Mouse (Mus musculus): ENCODE measurements around the gene Ajap1. TPM values are rescaled to one million over a fixed set of nuclear protein-coding genes. Genes with fewer than 3 reads are reported as not detected.

Ajap1 gene
- polyA plus RNA-seq, 1 experiment from 2014 or later: 0.72 TPM

DNA sequence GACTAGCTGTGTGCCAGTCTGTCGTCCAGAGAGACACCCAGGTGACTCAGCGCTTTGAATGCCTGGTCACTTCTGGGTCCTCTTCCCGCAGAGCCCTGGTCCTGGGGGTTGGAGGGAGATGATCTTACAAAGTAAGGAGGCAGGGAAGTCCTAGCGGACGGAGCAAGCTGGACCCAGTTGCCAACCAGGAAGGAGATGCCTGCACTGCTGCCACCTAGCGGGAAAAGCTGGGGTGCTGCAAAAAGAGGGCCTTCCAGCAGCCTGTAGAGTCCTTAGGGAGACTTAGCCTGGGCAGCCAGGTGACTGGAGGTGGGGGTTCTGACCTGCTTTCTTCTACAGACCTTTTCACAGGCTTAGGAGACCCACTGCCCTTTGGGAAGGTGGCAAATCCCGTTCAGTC, 1.8 kb upstream of the Ajap1 start:
- Histone ChIP-seq H3K4me2 (replicated peaks) (0 out of 2 replicates have a peak overlapping the region, but pooled peaks have one; percentile 18), H3K9ac (no peak overlapping the region), H3K9me3 (replicated peaks) (no peaks in the 10 kb centered on the region), H3K4me1 (peaks cover 38% of the 10 kb centered on the region), H3K27me3 (peaks cover 53% of the 10 kb centered on the region), H3K36me3 (no peaks in the 10 kb centered on the region), H3K27ac (replicated peaks) (no peak overlapping the region), H3K4me3 (replicated peaks) (no peak overlapping the region; the same call in 1 of the 2 replicates)
- WGBS: 2% methylated on average over 7 of the region's 7 CpGs
- no peak for ATAC-seq (ENCODE audit: insufficient number of reproducible peaks, low FRiP score, low TSS enrichment, low read depth)

DNA sequence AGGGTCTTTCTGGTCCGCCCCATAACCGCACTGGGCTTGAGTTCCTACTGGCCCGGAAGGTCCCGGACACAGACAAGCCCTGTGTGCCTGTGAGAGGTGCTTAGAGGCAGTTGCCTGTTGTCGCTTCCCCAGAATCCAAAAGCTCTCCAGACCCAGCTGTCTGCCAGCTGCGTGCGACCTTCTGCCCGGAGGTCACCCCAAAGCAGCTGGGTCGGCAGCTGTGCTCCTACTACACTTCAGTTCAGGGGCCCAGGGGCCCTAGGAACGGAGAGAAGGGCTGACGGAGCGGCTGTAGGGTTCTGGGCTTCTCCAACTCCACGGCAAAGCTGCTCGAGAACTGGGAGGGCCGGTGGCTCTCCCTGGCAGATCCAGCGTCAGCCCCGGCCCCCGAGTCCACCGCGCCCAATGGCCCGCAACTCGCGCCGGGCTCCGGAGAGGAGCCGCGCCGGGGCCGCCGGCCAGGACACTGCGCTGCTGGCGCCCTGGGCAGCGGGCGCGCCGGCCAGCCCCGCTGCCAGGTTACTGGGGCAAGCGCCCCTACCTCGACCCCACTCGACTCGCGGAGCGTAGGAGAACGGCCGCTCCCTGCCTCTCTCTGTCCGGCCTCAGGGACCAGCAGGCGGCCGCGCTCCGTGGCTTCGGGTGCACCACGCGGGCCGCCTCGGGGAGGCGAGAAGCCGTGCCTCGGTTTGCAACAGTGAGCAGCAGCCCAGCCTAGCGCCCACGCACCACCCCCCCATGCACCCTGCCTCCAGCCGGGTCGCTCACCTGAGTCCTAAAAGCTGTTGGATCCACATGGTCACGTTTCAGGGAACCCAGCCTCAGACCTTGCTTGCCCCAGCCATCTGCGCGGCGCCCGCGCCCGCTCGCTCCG, 1.0 kb downstream of the Ajap1 start:
- ATAC-seq (ENCODE audit: insufficient number of reproducible peaks, low FRiP score, low TSS enrichment, low read depth): peak; percentile 15; the same call in 1 of the 2 replicates
- no peaks in the 10 kb centered on the region for H3K9me3 ChIP-seq (replicated peaks)
- WGBS: under 1% methylated on average over 71 of the region's 71 CpGs
- H3K4me3 ChIP-seq (replicated peaks): peak overlapping the region; percentile 45
- peak overlapping the region; percentile 90 for H3K4me2 ChIP-seq (replicated peaks)
- H3K36me3 ChIP-seq: no peaks in the 10 kb centered on the region
- no peak overlapping the region for H3K9ac ChIP-seq
- H3K27ac ChIP-seq (replicated peaks): no peak overlapping the region
- peaks cover 38% of the 10 kb centered on the region for H3K4me1 ChIP-seq
- H3K27me3 ChIP-seq: peaks cover 78% of the 10 kb centered on the region

DNA sequence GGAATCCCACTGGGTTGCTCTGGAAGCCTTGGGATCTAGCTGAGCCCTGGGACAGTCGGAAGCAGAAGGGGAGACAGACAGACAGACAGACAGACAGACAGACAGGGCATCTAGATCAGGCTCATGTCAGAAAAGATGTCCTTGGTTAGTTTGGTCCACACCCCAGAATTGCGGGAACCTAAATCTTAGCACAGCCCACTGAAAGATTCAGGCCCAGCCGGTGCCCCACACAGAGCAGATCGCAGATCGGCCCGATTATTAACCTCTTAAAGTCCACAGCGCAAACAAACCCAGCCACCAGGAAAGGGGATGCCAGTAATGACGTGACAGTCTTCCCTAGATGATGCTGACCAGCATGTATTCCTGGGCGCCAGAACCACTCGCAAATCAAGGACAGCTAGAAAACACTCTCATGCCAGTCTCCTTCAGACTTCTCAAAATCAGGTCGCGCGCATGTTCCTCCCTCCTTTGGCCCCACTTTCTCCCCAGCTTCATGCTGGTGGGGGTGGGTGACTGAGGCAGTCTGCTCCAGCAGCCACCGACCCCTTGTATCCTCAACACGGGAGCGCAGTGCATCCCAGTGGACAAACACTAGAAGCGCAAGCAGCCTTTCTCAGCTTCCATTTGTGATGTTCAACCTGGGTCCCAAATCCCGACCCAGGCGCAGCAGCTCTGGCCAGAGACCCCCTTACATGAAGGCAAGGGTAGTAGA, 1.9 kb downstream of the Ajap1 start:
- H3K9me3 ChIP-seq (replicated peaks): no peaks in the 10 kb centered on the region
- H3K4me3 ChIP-seq (replicated peaks): peak overlapping the region; percentile 45
- peaks cover 38% of the 10 kb centered on the region for H3K4me1 ChIP-seq
- H3K9ac ChIP-seq: no peak overlapping the region
- no peaks in the 10 kb centered on the region for H3K36me3 ChIP-seq
- no peak overlapping the region for H3K27ac ChIP-seq (replicated peaks)
- peaks cover 83% of the 10 kb centered on the region for H3K27me3 ChIP-seq
- 4% methylated on average over 19 of the region's 19 CpGs for WGBS
- H3K4me2 ChIP-seq (replicated peaks): peak overlapping the region; percentile 90
- no peak for ATAC-seq (ENCODE audit: insufficient number of reproducible peaks, low FRiP score, low TSS enrichment, low read depth)

DNA sequence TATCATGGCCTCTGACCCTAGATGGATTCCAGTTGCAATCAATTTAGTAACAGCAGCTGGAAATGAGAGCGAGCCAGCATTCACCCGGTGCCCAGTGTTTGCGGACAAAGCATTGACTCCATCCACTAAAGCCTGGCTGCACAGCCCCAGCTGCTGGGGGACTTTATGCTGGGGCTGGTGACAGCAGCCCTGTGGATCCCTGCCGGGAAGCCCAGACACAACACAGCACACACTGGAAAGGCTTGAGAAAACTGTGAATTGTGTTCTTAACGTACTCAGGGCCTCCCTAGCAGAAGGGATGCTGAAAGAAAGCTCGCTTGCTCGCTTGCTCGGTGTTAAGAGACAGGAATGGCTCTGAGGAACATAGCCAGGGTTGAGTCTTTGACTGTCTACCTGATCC, 3.5 kb downstream of the Ajap1 start:
- no peak overlapping the region for H3K9ac ChIP-seq
- no peak for ATAC-seq (ENCODE audit: insufficient number of reproducible peaks, low FRiP score, low TSS enrichment, low read depth)
- H3K27me3 ChIP-seq: peaks cover 81% of the 10 kb centered on the region
- WGBS: 20% methylated on average over 8 of the region's 8 CpGs
- H3K4me1 ChIP-seq: peaks cover 35% of the 10 kb centered on the region
- no peak overlapping the region for H3K27ac ChIP-seq (replicated peaks)
- H3K4me2 ChIP-seq (replicated peaks): no peak overlapping the region
- H3K36me3 ChIP-seq: no peaks in the 10 kb centered on the region
- H3K9me3 ChIP-seq (replicated peaks): no peaks in the 10 kb centered on the region
- no peak overlapping the region for H3K4me3 ChIP-seq (replicated peaks)

DNA sequence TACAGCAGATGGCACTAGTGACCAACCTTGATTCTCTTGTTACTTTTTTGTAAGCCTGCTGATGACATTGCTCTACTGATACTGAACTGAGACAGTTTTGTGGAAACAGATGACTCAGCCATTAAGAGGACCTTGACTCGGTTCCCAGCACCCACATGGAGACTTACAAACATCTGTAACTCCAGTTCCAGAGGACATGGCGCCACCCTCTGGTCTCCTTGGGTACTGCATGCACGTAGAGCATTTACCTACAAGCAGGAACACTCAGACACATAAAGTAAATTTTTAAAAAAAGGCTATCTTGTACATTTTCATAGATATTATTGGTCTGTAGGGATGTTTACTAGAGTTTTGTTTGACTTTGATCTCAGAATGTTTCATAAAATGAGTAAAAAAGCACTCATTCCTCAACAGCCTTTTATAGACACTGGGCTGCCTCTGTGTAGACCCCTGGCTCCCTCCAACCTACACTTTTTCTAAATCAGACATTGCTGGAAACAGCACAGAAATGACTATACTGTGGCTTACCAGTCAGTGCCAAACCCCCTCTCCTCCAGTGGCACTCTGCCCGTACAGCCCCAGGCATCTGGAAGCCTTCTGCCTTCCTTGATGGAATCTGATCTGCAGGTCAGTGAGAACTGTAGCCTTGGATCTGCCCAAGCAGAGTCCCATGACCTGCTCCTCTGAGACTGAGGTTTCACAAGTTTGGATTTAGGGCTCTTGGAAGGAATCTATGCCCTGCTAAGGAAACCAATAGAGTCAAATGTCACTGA, 8.9 kb downstream of the Ajap1 start:
- Histone ChIP-seq H3K9me3 (replicated peaks) (no peaks in the 10 kb centered on the region), H3K27me3 (peaks cover 26% of the 10 kb centered on the region), H3K4me1 (no peaks in the 10 kb centered on the region), H3K36me3 (no peaks in the 10 kb centered on the region), H3K4me3 (replicated peaks) (no peak overlapping the region), H3K27ac (replicated peaks) (no peak overlapping the region), H3K4me2 (replicated peaks) (no peak overlapping the region), H3K9ac (no peak overlapping the region)
- 68% methylated on average over 4 of the region's 4 CpGs for WGBS
- ATAC-seq (ENCODE audit: insufficient number of reproducible peaks, low FRiP score, low TSS enrichment, low read depth): no peak

DNA sequence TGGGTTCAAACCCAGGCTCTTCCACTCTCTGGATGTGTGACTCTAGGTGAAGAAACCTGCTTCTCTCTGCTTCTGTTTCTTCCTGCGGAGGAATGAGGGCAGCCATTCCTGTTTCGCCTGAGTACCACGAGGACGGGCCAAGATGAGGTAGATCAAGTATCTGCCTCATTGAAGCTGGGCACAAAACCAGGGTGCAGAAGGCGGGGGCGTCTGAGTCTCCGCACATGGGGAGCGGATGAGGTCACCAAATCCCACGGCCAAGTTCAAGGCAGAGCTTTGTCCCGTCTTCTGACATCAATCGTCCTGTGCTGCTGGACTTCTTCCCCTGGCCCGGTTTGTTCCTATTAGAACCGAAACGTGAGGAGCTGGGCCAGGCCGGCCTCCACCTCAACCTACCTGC, 12.9 kb downstream of the Ajap1 start:
- no peak for ATAC-seq (ENCODE audit: insufficient number of reproducible peaks, low FRiP score, low TSS enrichment, low read depth)

DNA sequence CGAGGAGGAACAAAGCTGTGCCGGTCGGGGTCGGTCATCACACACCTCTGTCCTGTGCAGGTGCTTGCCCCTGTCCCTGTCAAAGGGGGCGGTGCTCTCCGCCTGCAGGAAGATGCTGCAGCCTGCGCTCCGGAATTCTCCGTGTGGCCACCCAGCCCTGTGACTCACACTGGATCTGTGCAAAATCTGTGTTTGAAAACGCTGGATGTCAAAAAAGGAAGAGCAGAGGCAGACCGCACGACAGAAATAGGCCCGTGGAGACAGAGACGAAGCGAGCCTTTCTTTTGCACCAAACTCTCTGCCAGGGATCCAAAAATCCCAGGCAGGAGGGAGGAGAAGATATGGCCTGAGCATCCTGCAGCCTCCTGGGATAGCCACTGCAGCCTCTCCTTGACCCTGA, 22.7 kb downstream of the Ajap1 start:
- ATAC-seq (ENCODE audit: insufficient number of reproducible peaks, low FRiP score, low TSS enrichment, low read depth): no peak
- Histone ChIP-seq H3K27me3 (no peaks in the 10 kb centered on the region), H3K9ac (no peak overlapping the region), H3K27ac (replicated peaks) (no peak overlapping the region), H3K4me3 (replicated peaks) (no peak overlapping the region), H3K9me3 (replicated peaks) (no peaks in the 10 kb centered on the region), H3K4me2 (replicated peaks) (no peak overlapping the region), H3K4me1 (no peaks in the 10 kb centered on the region), H3K36me3 (no peaks in the 10 kb centered on the region)
- WGBS: 81% methylated on average over 15 of the region's 15 CpGs

More for the DNA sequence above, 12.9 kb downstream of the Ajap1 start:
- Histone ChIP-seq H3K27me3 (no peaks in the 10 kb centered on the region), H3K4me2 (replicated peaks) (no peak overlapping the region), H3K36me3 (no peaks in the 10 kb centered on the region), H3K9ac (no peak overlapping the region), H3K4me1 (no peaks in the 10 kb centered on the region), H3K27ac (replicated peaks) (no peak overlapping the region), H3K9me3 (replicated peaks) (no peaks in the 10 kb centered on the region), H3K4me3 (replicated peaks) (no peak overlapping the region)
- WGBS: 83% methylated on average over 15 of the region's 15 CpGs

DNA sequence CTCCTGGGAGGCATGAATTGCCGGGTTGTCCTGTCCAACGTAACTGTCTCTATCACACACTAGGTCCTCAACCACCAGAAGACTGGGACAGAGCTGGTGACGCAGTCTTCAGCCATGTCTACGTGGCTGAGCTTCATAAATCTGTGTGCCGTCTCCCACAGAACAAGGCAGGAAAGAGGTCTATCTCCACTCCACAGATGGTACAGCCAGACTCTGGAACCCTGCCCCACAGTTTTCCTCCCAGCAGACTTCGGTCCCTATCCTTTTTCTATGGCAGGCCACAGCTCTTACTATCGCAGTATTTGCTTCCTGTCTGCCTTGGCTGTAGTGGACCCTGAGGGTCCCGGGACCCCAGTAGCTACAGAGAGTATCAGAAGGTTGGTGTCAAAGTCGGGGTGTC, 23.1 kb downstream of the Ajap1 start:
- no peak overlapping the region for H3K4me2 ChIP-seq (replicated peaks)
- no peaks in the 10 kb centered on the region for H3K36me3 ChIP-seq
- 92% methylated on average over 9 of the region's 9 CpGs for WGBS
- H3K27ac ChIP-seq (replicated peaks): no peak overlapping the region
- no peak for ATAC-seq (ENCODE audit: insufficient number of reproducible peaks, low FRiP score, low TSS enrichment, low read depth)
- H3K4me3 ChIP-seq (replicated peaks): no peak overlapping the region
- no peaks in the 10 kb centered on the region for H3K27me3 ChIP-seq
- H3K4me1 ChIP-seq: no peaks in the 10 kb centered on the region
- no peaks in the 10 kb centered on the region for H3K9me3 ChIP-seq (replicated peaks)
- H3K9ac ChIP-seq: no peak overlapping the region

DNA sequence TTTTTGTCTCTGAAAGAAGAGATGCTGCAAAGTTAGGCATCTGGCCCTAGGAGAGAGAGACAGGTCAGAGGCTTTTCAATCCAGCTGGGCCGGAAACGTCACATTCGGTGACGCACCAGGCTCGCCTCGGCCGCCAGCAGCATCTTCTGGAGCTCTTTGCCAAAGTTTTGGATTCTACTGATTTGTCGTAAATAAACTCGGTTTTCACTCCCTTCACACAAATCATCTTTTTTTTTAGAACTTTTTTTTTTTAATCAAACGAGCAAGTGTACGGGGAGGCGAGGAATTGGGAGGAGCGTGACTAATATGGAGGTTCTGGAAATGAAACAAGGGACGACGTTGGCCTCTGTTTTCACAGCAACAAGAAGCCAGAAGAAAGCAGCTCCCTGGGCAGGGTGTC, 23.8 kb downstream of the Ajap1 start:
- H3K9ac ChIP-seq: no peak overlapping the region
- ATAC-seq (ENCODE audit: insufficient number of reproducible peaks, low FRiP score, low TSS enrichment, low read depth): no peak
- no peak overlapping the region for H3K4me2 ChIP-seq (replicated peaks)
- H3K4me3 ChIP-seq (replicated peaks): no peak overlapping the region
- no peak overlapping the region for H3K27ac ChIP-seq (replicated peaks)
- no peaks in the 10 kb centered on the region for H3K27me3 ChIP-seq
- 73% methylated on average over 15 of the region's 15 CpGs for WGBS
- no peaks in the 10 kb centered on the region for H3K9me3 ChIP-seq (replicated peaks)
- H3K36me3 ChIP-seq: no peaks in the 10 kb centered on the region
- no peaks in the 10 kb centered on the region for H3K4me1 ChIP-seq

DNA sequence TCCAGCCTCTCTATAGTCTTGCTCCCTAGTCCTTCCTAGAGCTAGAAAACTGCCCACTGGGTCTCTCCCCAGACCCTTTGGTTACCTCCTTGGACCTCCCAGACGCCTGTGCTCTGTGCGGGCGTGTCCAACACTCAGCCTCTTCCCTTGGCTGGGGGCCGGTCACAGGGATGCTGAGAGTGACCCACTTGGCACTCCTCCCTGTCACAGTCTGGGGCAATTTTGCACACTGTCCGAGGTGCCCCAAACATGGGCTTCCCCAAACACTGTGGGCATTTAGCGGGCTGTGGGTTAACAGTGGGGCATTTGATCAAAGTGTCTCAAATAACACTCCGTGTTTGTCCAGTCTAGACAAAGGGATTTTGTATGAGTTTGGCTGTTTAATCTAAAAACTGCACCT, 29.1 kb downstream of the Ajap1 start:
- Histone ChIP-seq H3K9me3 (replicated peaks) (no peaks in the 10 kb centered on the region), H3K4me2 (replicated peaks) (no peak overlapping the region), H3K27me3 (no peaks in the 10 kb centered on the region), H3K9ac (no peak overlapping the region), H3K4me3 (replicated peaks) (no peak overlapping the region), H3K27ac (replicated peaks) (no peak overlapping the region), H3K4me1 (no peaks in the 10 kb centered on the region), H3K36me3 (no peaks in the 10 kb centered on the region)
- WGBS: 84% methylated on average over 7 of the region's 7 CpGs
- ATAC-seq (ENCODE audit: insufficient number of reproducible peaks, low FRiP score, low TSS enrichment, low read depth): no peak

DNA sequence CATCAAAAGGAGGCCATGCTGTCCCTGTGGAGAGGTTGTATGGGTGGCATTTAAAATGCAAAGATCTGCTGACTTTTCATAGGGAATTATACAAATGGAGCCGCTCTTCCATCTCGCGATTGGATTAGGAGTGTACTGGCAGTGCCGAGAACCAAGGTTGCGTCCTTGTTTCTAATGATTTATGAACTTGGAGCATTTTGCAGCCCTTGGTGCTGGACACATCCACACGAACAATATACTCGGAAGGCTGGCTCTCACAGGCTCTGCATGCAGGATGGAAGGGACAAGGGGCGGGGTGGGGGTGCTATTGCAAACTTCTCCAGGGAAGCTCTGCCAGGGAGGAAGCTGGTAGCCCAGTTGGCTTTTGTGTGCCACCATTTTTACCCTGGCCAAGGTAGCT, 31.1 kb downstream of the Ajap1 start:
- H3K4me2 ChIP-seq (replicated peaks): no peak overlapping the region
- 91% methylated on average over 8 of the region's 8 CpGs for WGBS
- H3K36me3 ChIP-seq: no peaks in the 10 kb centered on the region
- no peak for ATAC-seq (ENCODE audit: insufficient number of reproducible peaks, low FRiP score, low TSS enrichment, low read depth)
- no peaks in the 10 kb centered on the region for H3K9me3 ChIP-seq (replicated peaks)
- H3K4me3 ChIP-seq (replicated peaks): no peak overlapping the region
- no peak overlapping the region for H3K27ac ChIP-seq (replicated peaks)
- no peaks in the 10 kb centered on the region for H3K4me1 ChIP-seq
- no peaks in the 10 kb centered on the region for H3K27me3 ChIP-seq
- no peak overlapping the region for H3K9ac ChIP-seq
